Mouse (Mus musculus) ovary, postnatal 36 days (tissue): Measurements from ENCODE around the gene Itgam.
"Not testable (repeated sequence)": the region's sequence is repeated elsewhere in the genome, so short reads cannot be mapped to it uniquely, and the experiment has no call there.

ENCODE experiments used
- DNase-seq: peaks from one replicate; pipeline ENCODE4 v3.0.0; 2022; ENCODE audit warnings: low spot score, mixed read lengths

Itgam gene

DNA sequence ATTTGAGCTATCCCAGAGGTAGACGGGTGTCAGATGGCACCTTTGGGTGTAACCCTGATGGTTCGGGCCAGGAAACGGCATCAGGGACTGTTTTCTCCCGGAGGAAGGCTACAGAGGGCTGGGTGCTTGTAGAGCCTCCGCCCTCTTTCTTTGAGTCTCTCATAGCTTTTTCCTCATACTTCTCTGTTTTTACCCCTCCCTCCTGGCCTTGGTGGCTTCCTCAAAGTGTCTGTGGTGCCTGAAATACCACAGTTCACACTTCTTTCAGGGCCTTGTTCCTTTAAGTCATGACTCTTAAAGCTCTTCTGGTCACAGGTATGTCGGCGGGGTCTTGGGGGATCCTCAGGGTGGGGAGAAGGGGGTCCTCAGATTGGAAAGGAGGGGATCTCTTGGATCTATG lies at the start of gene Itgam, which contains the start of gene Gm49368:
Itgam (plus strand) TSS at position 185 of the 400 bp plus-strand sequence.
Gm49368 (plus strand) TSS at position 228 of the 400 bp plus-strand sequence.
- DNase-seq, result no peak

DNA sequence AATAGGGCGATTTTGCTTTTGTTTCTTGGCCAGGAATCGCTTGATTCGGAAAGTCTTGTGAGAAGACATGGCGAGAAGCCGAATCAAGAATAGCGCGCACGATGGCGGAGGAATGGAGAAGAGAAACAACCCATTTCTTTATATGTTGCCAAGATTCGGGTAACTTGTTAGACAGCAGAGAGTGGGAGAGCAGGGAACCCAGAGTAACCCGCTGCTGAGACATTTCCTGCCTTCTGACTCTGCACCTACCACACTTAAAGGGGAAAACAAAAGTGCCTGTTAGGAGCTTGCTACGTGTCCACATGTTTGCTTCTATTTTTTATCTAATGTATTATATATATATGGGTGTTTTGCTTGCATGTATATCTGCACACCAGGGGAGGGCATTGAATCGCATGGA lies 49.3 kb upstream of the Itgam start:
- no peak for DNase-seq

DNA sequence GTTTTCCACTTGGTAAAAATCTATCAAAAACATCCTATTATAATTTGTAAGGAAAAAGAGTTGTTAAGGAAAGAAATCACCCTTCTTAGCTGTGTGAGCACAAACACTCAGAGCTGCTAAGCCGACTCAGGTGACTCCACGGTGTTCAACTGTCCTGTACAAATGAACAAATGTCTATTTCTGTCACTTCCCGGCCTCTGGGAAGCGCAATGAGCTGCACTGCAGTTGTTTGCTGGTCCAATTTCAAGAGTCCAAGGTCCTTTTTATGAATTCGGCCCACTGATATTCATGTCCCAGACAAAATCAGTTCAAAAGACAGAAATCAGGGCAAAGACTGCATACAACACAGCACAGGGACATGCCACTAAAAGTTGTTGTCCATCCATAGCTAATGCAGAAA lies 46.3 kb upstream of the Itgam start:
- not testable (repeated sequence) for DNase-seq

DNA sequence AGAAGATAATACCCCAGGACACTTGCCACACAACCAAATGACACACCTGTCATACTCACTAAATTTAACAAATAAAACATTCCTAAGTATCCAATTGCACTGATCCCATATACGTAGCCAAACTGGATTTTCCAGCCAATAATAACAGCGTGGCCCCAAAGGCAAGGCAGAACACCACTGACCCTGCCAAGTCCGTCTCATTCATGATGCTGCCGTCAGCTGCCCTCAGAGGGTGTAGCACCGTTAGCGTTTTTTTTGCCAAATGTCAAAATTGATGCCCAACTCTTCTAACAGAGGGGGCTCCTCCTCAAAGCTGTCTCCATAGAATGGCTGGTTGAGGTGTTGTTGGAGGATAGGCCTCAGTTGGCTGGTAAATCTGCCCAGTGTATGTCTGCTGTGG lies 45.8 kb upstream of the Itgam start:
- no peak for DNase-seq

DNA sequence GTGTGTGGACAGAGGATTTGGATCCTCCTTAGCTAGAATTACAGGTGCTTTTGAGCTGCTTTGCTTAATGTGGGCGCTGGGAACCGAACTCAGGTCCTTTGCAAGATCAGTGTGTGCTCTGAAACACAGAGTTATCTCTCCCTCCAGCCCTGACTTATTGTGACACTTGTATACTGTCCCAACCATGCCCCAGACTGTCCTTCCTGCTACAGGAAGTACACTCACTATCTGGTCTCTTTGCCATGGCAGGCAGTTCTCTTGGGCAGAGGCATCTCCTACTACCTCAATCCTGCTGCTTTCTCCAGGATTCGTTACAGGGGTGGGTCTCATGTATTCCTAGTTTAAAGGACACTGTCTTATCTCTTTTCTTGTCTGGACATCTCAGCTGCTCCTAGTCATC lies 44.2 kb upstream of the Itgam start:
- DNase-seq, result no peak

DNA sequence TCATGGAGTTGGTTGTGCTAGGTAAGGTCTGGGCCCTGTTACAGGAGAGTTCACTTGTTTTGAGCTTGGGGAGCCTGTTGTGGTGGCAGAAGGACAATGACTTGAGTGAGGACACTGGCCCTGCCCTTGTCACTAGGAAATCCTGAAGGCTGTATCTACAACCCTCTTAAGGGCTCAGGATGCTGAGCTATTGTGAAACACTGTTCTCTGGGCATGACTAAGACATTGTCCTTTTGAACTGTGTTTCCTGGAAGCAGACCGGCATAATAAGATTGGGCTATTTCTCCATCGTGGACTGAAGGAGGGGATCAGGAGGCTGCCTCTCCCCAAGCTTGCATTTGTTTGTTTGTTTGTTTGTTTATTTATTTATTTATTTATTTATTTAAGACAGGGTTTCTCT lies 43.3 kb upstream of the Itgam start:
- no peak for DNase-seq

DNA sequence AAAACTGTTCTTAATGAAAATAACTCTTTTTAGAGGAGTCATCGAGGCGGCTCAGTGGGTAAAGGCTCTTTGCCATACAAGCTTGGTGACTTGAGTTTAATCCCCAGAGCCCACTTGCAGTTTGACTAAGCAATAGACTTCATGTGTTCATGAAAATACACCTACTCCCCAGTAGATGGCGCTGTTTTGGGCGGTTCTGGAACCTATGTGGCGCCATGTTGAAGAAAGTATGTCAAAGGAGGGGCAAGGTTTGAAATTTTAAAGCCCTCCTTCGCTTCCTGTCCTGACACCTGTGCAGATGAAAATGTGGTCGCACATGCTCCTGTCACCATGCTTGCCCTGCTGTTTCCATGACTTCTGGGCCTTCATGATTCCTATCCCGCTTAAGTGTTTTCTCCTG lies 39.5 kb upstream of the Itgam start:
- no peak for DNase-seq

DNA sequence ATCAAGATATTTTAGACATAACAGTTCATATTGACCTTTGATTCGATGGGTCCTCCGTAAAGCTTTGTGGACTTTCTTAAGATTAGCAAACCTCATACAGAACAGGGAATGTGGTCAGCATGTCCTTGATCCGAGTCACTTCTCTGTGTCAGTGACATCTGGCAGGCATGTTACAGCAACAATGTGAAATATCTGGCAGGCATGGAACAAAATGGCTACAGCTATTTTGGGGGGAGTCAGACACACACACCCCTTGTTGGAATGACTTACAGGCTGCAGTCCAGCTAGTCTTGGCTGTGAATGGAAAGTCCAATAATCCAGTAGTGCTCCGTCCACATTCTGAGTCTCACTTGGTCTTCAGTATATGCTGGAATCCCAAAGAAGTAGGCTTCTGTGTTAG lies 38.9 kb upstream of the Itgam start:
- DNase-seq, result no peak

DNA sequence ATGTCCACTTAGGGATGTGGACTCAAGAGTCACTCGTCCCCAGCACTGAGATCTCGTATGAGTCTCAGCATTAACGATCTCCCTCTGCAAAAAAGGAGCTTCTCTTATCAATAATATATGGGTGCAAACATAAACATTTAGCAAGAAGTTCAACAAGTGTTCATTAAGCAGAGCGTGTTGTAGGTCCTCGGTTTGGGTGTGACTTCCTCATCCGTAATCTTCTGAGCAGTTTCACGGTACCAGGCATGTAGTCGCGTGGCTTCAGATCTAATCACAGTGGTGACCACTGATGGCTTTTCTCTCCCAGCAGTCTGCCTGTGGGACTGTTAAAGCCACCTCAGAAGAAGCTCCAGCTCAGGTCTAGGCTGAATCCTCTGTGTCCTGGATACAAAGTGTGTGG lies 38.1 kb upstream of the Itgam start:
- DNase-seq, result no peak

DNA sequence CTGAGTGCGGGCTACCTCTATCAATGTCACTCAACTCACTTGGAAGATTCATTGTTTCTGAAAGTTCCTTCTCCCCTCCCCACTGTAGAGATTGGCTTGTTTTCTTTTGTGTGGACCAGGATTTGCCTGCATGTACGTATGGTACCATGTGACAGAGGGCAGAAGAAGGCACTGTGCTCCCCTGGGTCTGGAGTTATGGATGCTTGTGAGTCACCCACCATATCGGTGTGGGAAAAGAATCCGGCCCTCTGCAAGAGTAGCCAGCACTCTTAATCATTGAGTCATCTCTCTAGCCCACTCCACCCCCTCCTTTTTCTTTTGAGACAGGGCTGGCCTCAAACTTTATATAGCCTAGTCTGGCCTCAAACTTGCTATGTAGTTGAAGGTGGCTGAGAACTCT lies 37.5 kb upstream of the Itgam start:
- no peak for DNase-seq

DNA sequence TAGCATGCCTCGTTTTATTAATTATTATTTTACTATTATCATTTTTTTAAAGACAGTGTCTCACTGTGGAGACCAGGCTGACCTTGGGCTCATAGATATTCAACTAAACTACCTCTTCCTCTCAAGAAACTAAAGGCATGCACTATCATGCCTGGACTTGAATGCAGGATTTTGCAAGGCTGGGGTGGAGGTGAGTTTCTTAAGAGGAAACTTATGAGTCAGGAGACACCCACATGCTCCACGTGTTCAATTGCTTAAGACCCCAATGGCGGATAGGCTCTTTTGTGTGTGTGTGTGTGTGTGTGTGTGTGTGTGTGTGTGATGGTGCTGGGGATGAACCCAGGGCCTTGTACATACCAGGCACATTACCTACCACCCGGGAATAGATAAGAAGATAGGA lies 37.1 kb upstream of the Itgam start:
- DNase-seq, result no peak

DNA sequence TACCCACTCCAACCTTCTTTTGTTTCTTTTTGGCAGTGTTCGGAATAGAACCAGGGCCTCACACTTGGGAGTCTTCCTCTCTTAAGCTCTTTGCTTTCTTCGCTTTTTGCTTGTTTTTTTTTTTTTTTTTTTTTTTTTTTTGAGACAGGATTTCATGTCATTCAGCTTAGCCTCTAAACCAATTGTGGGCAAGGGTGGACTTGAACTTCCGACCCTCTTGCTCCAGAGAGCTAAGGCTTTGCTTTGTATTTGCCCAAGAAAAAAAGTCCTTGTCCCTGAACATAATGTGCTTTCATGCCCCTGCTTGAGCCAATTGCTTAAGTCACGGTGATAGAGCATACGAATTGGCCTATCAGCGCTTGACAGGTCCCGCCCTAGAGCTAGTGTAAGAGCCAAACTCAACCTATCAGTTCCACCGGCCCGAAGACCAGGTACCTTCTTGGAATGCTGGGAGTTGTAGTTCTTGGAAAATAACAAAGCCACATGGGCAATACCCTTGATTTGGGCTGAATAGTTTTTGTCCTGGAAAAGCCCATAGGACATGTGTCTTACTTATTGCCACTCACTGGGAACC lies 30.9 kb upstream of the Itgam start:
- DNase-seq, result no peak

DNA sequence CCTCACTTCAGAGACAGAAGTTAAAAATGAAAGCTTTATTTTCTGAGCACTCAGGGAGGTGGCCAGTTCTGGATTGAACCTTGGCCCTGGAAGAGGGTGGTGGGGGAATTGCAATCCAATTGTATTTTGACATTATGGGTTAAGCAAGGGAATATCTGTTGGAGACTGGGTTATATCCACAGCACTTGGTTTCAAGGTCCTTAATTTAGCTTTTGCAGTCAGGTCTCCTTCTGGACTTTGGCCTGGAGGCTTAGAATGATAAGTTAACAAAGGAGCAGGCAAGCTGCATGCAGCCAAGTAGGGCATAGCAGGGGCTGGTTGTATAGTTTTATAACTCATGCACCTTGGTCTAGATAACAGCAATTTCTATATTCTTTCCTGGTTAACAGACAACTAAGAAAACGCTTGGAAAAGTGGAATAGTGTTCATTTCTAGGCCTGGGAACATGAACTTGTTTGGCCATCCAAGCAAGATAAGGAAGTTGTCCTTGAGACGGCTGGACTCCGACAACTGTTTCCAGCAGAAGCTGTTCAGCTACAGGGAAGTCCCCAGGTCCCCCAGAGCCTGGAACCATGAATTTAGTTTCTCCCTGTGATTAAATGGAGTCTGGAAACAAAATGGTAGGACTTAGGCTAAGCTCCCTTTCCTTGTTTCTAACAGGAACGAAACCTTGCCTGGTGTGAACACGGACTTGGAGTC lies 30.0 kb upstream of the Itgam start:
- no peak for DNase-seq

DNA sequence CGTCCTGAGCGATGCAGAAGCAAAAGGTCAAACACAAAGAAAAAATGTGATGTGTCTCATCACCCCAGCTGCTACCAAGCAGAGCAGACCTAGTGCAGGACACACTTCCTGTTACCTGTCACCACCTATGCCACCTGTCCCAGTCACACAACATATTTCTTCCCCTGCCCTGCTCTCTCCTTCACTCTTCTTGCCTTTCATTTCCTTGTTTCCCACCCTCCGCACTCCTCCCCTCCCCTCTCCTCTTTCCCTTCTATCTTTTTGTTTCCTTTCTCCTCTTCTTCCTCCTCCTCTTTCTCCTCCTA lies 29.5 kb upstream of the Itgam start:
- no peak for DNase-seq

DNA sequence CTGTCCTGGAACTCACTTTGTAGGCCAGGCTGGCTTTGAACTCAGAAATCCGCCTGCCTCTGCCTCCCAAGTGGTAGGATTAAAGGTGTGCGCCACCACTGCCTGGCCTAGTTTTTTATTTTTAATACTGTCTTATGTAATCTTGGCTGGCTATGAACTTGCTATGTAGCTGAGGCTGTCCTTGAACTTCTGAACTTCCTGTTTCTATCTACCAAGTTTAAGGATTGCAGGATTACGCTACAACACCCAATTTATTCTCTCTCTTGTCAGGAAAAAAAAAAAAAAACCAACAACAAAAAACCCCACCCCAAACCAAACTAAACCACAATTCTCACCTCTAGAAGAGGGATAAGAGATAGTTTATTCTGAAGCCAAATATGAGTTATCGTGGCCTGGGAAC lies 28.8 kb upstream of the Itgam start:
- no peak for DNase-seq

DNA sequence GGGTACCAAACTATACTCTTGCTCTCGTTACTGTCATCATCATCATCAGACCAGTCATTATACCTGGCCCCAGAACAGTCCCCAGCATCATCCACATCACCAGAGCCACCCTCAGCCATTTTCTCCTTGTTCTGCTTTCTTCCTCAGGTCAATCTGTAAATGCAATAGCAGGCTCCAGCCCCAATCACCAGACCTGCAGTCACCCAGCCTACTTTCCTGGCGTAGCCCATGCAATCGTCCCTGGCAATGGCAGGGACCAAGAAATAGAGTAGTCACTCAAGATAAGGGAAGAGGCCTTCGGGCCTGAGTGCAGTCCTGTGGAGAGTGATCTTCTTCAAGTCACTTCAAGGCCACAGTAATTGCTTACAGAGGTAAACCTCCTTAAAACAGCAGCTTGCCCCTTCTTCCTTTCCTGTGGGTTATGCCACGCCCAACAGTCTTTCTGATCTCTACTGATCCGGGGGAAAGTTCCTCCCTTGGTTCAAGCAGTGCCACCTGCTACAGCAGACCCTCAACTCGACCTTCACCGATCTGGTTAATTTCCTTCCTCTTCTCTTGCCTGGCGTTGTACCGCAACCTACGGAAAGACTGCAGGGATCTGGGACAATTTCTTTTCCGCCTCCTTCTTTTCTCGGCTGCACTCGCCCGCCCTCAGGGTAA lies 20.1 kb upstream of the Itgam start:
- not testable (repeated sequence) for DNase-seq

DNA sequence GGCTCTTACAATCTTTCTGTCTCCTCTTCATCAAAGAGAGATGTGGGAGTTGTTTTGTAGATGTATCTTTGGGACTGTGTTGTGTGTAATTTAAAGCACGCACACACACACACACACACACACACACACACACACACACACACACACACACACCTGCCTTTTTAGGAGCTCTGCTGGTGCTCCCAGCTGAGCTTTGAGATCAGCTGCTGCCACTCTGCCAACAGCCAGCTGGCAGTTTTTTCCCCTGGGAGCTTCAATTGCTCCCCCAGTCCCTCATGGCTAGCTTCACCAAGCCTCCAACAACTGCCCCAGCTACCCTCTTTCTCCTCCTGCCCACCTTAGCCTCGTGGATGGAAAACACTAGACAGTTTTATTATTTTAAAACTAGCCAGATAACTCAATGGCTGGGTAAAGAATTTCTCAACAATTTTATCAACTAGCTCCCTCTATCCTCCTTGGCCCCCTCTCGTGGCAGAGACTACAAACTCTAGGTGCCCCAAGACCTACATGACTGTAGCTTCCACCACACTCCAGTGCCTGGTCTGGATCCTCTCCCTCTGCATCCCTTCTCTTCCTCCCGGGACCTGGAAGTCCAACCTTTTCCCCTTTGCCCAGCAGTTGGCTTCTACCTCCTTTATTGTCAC lies 18.2 kb upstream of the Itgam start:
- DNase-seq, result no peak

DNA sequence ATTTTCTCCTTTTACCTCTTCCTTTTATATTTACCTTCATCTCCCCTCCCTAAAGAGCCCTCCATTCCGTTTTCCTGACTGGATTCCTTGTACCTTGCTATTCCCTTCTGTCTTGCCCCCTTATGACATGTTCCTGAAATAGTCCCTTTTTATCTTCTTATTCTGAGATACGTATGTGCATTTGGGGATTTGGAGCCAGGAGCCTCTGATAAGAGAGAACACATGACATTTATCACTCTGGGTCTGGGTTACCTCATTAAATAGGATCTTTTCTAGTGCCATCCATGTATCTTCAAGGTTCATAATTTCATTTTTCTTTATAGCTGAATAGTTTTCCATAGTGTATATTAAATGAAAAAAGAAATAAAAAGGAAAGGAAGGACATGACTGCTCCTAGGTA lies 16.8 kb upstream of the Itgam start:
- no peak for DNase-seq

DNA sequence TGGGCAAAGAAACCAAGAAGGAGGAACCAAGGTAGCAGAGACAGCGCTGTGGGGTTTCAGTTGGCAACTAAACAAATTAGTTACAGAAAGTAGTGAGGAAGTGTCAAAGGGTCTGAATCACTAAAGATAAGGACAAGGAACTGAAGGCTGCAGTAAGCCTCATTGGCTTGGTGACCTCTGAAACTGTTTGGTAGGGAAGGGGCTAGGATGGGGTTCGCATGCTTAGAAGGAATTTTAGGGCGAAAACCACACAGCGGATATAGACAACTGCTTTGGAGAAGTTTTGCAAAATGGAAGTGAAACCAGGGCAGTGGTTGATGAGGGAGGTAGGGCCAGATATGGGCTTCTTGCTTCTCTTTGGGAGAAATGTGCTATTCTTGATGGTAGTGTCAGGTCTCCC lies 13.6 kb upstream of the Itgam start:
- no peak for DNase-seq

DNA sequence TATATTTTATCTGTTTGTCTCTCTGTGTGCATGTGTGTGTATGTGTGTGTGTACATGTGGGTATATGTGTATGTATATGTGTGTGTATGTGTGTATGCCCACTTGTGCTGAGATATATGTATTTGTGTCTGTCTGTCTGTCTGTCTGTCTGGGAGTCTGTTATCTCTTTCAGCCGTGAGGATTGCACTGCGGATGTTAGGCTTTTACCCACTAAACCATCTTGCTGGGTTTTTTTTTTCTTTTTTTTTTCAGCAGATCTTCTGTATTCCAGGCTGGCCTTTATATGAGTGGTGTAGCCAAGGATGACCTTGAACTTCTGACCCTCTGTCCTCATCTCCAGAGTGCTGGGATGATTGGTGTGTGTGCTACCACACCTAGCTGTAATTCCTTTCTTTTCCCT lies 13.2 kb upstream of the Itgam start:
- DNase-seq, result no peak

DNA sequence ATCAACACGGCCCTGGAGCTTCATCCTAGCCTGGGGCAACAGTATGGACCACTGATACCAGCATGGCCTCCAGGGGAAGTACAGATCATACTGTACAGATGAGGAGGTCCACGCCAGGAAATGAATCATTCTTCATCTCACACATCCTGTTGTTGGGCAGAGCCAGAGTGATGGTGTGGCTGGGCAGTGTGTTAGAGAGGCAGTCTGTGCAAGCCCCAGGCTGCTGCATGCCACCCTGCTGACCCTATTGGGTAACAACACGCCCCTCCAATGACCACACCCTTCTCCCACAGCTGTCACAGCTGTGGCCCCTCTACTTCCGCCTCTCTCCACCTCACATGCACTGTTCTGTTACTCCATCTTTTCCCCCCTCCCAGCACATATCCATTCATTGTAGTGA lies 11.7 kb upstream of the Itgam start:
- DNase-seq, result no peak

DNA sequence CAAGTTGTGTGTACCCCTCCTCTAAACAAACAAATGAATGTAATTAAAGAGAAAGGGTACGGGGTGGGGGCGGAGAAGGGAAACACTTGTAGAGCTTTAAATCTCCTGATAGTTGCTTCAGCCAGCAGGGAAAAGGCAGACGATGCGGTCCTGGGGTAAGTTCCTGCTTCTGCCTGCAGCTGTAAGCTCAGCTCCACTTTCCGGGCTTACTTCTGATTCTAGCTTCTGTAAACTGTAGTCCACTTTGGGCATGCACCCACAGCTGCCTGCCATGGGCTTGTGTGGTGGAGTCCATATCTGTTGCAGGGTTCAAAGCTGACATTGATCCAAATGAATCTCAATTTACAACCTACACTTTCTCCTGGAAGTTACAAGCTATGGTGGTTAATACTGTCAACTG lies 9.4 kb upstream of the Itgam start:
- no peak for DNase-seq

DNA sequence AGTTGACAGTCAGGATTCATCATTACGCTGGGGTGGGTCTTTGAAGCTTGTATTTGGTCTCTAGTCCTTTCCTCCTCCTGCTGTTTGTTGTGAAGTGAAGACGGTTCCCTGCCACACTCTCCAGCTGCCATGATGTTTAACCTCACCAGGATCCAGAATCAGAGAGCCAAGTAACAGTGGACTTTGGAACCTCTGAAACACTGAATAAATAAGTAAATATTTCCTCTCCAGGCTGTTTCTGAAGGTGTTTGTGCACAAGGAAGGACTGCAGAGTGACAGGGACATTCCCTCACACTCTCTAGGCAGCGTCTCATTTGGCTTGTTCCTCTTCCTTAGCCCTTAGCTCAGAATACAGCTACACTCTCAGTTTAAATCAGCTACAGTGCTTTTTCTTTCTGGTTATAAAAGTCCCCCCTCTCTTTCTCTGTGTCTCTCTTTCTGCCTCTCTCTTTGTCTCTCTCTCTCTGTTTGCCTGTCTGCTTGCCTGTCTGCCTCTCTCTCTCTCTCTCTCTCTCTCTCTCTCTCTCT lies 5.5 kb upstream of the Itgam start:
- DNase-seq, result no peak
